Mouse (Mus musculus) midbrain, postnatal 0 days (tissue): ENCODE data around the gene Pitpnc1. TPM values are rescaled to one million over a fixed set of nuclear protein-coding genes. Genes with fewer than 3 reads are reported as not detected.
"Not testable (repeated sequence)": the region's sequence is repeated elsewhere in the genome, so short reads cannot be mapped to it uniquely, and the experiment has no call there.

Experiments
- ATAC-seq: fragments of 200-750 bp; cut with Nextera tagmentation; 2 replicates; pipeline ENCODE4 v1.8.0; 2017; ENCODE audit warnings: moderate number of reproducible peaks, mild to moderate bottlenecking, moderate TSS enrichment, moderate library complexity; ENCODE audit not compliant: low FRiP score
- DNase-seq: peaks from one replicate; pipeline ENCODE4 v3.0.0-alpha.2; 2015; ENCODE audit warnings: low spot score
- H3K27ac ChIP-seq: fragments of 300-500 bp; sonication (generic); 2 replicates; pipeline ENCODE4 v1.5.1; 2014; ENCODE audit warnings: low read depth, mild to moderate bottlenecking, low read length, mixed read lengths
- H3K27me3 ChIP-seq: fragments of 300-500 bp; sonication (generic); 2 replicates; pipeline ENCODE4 v1.6.1; 2014; ENCODE audit warnings: low read length, control low read depth, mixed read lengths; ENCODE audit not compliant: insufficient read depth
- H3K36me3 ChIP-seq: fragments of 300-500 bp; sonication (generic); 2 replicates; pipeline ENCODE4 v1.6.1; 2014; ENCODE audit warnings: low read length, control low read depth, mixed read lengths; ENCODE audit not compliant: insufficient read depth
- H3K4me1 ChIP-seq: fragments of 300-500 bp; sonication (generic); 2 replicates; pipeline ENCODE4 v1.6.1; 2014; ENCODE audit warnings: mild to moderate bottlenecking, control low read depth, antibody characterized with exemption, low read length, mixed read lengths; ENCODE audit not compliant: insufficient read depth
- H3K4me2 ChIP-seq: fragments of 300-500 bp; sonication (generic); 2 replicates; pipeline ENCODE4 v1.6.1; 2014; ENCODE audit warnings: low read depth, mild to moderate bottlenecking, low read length, mixed read lengths; ENCODE audit not compliant: poor library complexity, severe bottlenecking
- H3K4me3 ChIP-seq: fragments of 300-500 bp; sonication (generic); 2 replicates; pipeline ENCODE4 v1.5.1; 2014; ENCODE audit warnings: low read depth, mild to moderate bottlenecking, low read length, moderate library complexity
- H3K9ac ChIP-seq: fragments of 300-500 bp; sonication (generic); replicated peaks from 2 replicates; pipeline ENCODE4 v1.6.1; 2014; ENCODE audit warnings: mild to moderate bottlenecking, low read length, moderate library complexity, mixed read lengths; ENCODE audit not compliant: poor library complexity, severe bottlenecking
- H3K9me3 ChIP-seq: fragments of 300-500 bp; sonication (generic); 2 replicates; pipeline ENCODE4 v1.6.1; 2016; ENCODE audit warnings: low read length, control low read depth
- CTCF ChIP-seq: IDR thresholded peaks from 2 replicates; pipeline ENCODE4 v1.5.1; 2016; ENCODE audit warnings: antibody characterized with exemption, mild to moderate bottlenecking
- WGBS: fragments of 180-500 bp; shearing (Covaris S2); extraction: QIAGEN DNeasy Blood & Tissue Kit; methylation state at CpG from one replicate; pipeline ENCODE4 v1.1.7; 2014; 5-methylcytosine and 5-hydroxymethylcytosine counted together
- polyA plus RNA-seq: library from polyadenylated mRNA; unstranded; fragments of >200 nt; fragmentation: Nextera tagmentation; extraction: Ambion mirVana; gene quantifications from 2 replicates; pipeline ENCODE4 v1.2.1, GENCODE M21; 2015
- total RNA-seq: library from RNA; depleted of rRNA; stranded (reverse); fragments of >200 nt; gene quantifications from 2 replicates; pipeline ENCODE4 v1.2.3, GENCODE M21; 2014; rRNA removed

Pitpnc1 gene
- total RNA-seq (54.8 and 56.5 TPM in 2 replicates), polyA plus RNA-seq (50.5 and 54.0 TPM in 2 replicates)

GRCm38 (mm10) chr11:107470521-107471041 lies at the start of gene Pitpnc1:
Gene Pitpnc1, minus strand, starts transcription at chr11:107470699.
- Histone ChIP-seq H3K9ac (peak within 1 kb of the TSS; percentile 66), H3K36me3 (no peaks in the 10 kb centered on the region), H3K27me3 (no peaks in the 10 kb centered on the region), H3K4me1 (peaks cover 6% of the 10 kb centered on the region), H3K27ac (peak within 1 kb of the TSS; percentile 55), H3K4me3 (peak within 1 kb of the TSS; percentile 90), H3K4me2 (peak within 1 kb of the TSS; percentile 71), H3K9me3 (no peaks in the 10 kb centered on the region)
- peak; percentile 34 for TF ChIP-seq CTCF
- DNase-seq (peak; percentile 92), ATAC-seq (peak; percentile 80)
- under 1% methylated on average over 36 of the region's 37 CpGs for WGBS

- ATAC-seq (no peak), DNase-seq (no peak)
- WGBS, result 79% methylated on average over 5 of the region's 5 CpGs
- no peaks in the 10 kb centered on the region for H3K9me3 ChIP-seq
- H3K4me1 ChIP-seq, result no peaks in the 10 kb centered on the region
- no peak for TF ChIP-seq CTCF
- no peak overlapping the region for H3K4me2 ChIP-seq
- no peak overlapping the region for H3K9ac ChIP-seq
- H3K36me3 ChIP-seq, result no peaks in the 10 kb centered on the region
- H3K27ac ChIP-seq, result no peak overlapping the region
- no peak overlapping the region for H3K4me3 ChIP-seq
- no peaks in the 10 kb centered on the region for H3K27me3 ChIP-seq
These were observed 48.3 kb upstream of the Pitpnc1 start for GRCm38 (mm10) chr11:107518645-107519429.

- no peaks in the 10 kb centered on the region for H3K27me3 ChIP-seq
- H3K4me3 ChIP-seq, result no peak overlapping the region
- no peak for ATAC-seq
- DNase-seq, result no peak
- H3K36me3 ChIP-seq, result no peaks in the 10 kb centered on the region
- no peak overlapping the region for H3K4me2 ChIP-seq
- no peak for TF ChIP-seq CTCF
- no peaks in the 10 kb centered on the region for H3K4me1 ChIP-seq
- no peak overlapping the region for H3K9ac ChIP-seq
- 99% methylated on average over 2 of the region's 2 CpGs for WGBS
- H3K27ac ChIP-seq, result no peak overlapping the region
- no peaks in the 10 kb centered on the region for H3K9me3 ChIP-seq
These were observed 45.9 kb upstream of the Pitpnc1 start for GRCm38 (mm10) chr11:107516387-107516786.

- Histone ChIP-seq H3K9me3 (no peaks in the 10 kb centered on the region), H3K27me3 (no peaks in the 10 kb centered on the region), H3K4me1 (0 out of 2 replicates have a peak, but pooled peaks cover 6% of the 10 kb centered on the region), H3K36me3 (no peaks in the 10 kb centered on the region), H3K9ac (no peak overlapping the region), H3K4me2 (no peak overlapping the region), H3K4me3 (no peak overlapping the region), H3K27ac (no peak overlapping the region)
- DNase-seq, result peak; percentile 64
- no peak for ATAC-seq
- WGBS, result 53% methylated on average over 10 of the region's 10 CpGs
- TF ChIP-seq CTCF, result no peak
These were observed 42.5 kb upstream of the Pitpnc1 start for GRCm38 (mm10) chr11:107513047-107513446.

GRCm38 (mm10) chr11:107511954-107512353 lies 41.5 kb upstream of the Pitpnc1 start:
- 44% methylated on average over 5 of the region's 5 CpGs for WGBS
- not testable (repeated sequence) for ATAC-seq, H3K27ac ChIP-seq, H3K9ac ChIP-seq, H3K4me2 ChIP-seq, H3K27me3 ChIP-seq, H3K9me3 ChIP-seq, H3K36me3 ChIP-seq, H3K4me3 ChIP-seq, H3K4me1 ChIP-seq
- peak; percentile 80 for DNase-seq
- TF ChIP-seq CTCF, result peak; percentile 93
